7 mouse cellular contexts compared by ENCODE assay signal in genomic region chr7:6913439-6914380, GRCm38 (mm10).
DNase-seq lines count a peak whose midpoint lies in the region; ATAC-seq and TF ChIP-seq lines count a peak whose summit lies in the region.

No protein-coding gene starts in this region.

- DNase-seq in Muller cell, postnatal 12 days (ENCODE audit: inconsistent ontology term): peak; percentile 63
- peak; percentile 73 for DNase-seq in brain, embryonic 14.5 days (ENCODE audit: low read depth)
- peak; percentile 82 for DNase-seq in limb, embryonic 10.5 days (ENCODE audit: low spot score)
- DNase-seq in ovary, postnatal 10 days (ENCODE audit: low spot score): no peak
- DNase-seq in frontal cortex, adult 2 months (ENCODE audit: extremely low spot score in 1 of 2, low spot score in 1 of 2): no peak

- no peaks in the 10 kb centered on the region for H3K36me3 ChIP-seq in heart, embryonic 13.5 days
- H3K36me3 ChIP-seq in limb, embryonic 10.5 days: no peaks in the 10 kb centered on the region
- no peaks in the 10 kb centered on the region for H3K36me3 ChIP-seq in neural tube, embryonic 12.5 days

- peaks cover 62% of the 10 kb centered on the region for H3K4me1 ChIP-seq in heart, embryonic 13.5 days
- peaks cover 73% of the 10 kb centered on the region for H3K4me1 ChIP-seq in limb, embryonic 10.5 days
- H3K4me1 ChIP-seq in neural tube, embryonic 12.5 days: peaks cover 12% of the 10 kb centered on the region; the same call in 1 of the 2 replicates

- peak overlapping the region; percentile 52 for H3K4me3 ChIP-seq in heart, embryonic 13.5 days
- peak overlapping the region; percentile 45 for H3K4me3 ChIP-seq in limb, embryonic 10.5 days
- no peak overlapping the region for H3K4me3 ChIP-seq in neural tube, embryonic 12.5 days

- H3K27me3 ChIP-seq in heart, embryonic 13.5 days (replicated peaks): no peaks in the 10 kb centered on the region
- no peaks in the 10 kb centered on the region for H3K27me3 ChIP-seq in limb, embryonic 10.5 days (ENCODE audit: low read depth, poor library complexity, severe bottlenecking)
- H3K27me3 ChIP-seq in neural tube, embryonic 12.5 days (replicated peaks): no peaks in the 10 kb centered on the region

- no peak for TF ChIP-seq POLR2A in brain, embryonic 14.5 days (IDR thresholded peaks at IDR 0.05; ENCODE audit: borderline replicate concordance, extremely low read depth, insufficient read depth, insufficient read length, poor library complexity, severe bottlenecking)

- peak overlapping the region; percentile 81 for H3K9ac ChIP-seq in heart, embryonic 13.5 days
- peak overlapping the region; percentile 33; the same call in 1 of the 2 replicates for H3K9ac ChIP-seq in neural tube, embryonic 12.5 days

- H3K9me3 ChIP-seq in heart, embryonic 13.5 days: no peaks in the 10 kb centered on the region
- no peaks in the 10 kb centered on the region for H3K9me3 ChIP-seq in limb, embryonic 10.5 days (replicated peaks)
- no peaks in the 10 kb centered on the region for H3K9me3 ChIP-seq in neural tube, embryonic 12.5 days

- peak overlapping the region; percentile 89 for H3K27ac ChIP-seq in heart, embryonic 13.5 days (replicated peaks)
- H3K27ac ChIP-seq in limb, embryonic 10.5 days: peak overlapping the region; percentile 87
- no peak overlapping the region for H3K27ac ChIP-seq in neural tube, embryonic 12.5 days

- TF ChIP-seq CTCF in brain, embryonic 14.5 days (IDR thresholded peaks at IDR 0.05; ENCODE audit: borderline replicate concordance, extremely low read depth, insufficient read depth, insufficient read length): no peak

- H3K4me2 ChIP-seq in heart, embryonic 13.5 days: peak overlapping the region; percentile 72
- peak overlapping the region; percentile 62 for H3K4me2 ChIP-seq in neural tube, embryonic 12.5 days (replicated peaks)

- 9% methylated on average over 30 of the region's 30 CpGs for WGBS in heart, embryonic 13.5 days
- 9% methylated on average over 30 of the region's 30 CpGs for WGBS in limb, embryonic 10.5 days
- 19% methylated on average over 30 of the region's 30 CpGs for WGBS in neural tube, embryonic 12.5 days

- ATAC-seq in heart, embryonic 13.5 days (ENCODE audit: extremely low read depth, insufficient number of reproducible peaks, low FRiP score, low TSS enrichment): peak; percentile 64; the same call in 1 of the 2 replicates
- ATAC-seq in neural tube, embryonic 12.5 days (ENCODE audit: low FRiP score, low read depth): no peak; the same call in 1 of the 2 replicates

Comparison
In these comparisons a context has a peak if more than half of its experiments do, and no peak if none do; other contexts are left out.
1. DNase-seq: peak in Muller cell, postnatal 12 days (single experiment), brain, embryonic 14.5 days (single experiment) and limb, embryonic 10.5 days (single experiment); none in ovary, postnatal 10 days (single experiment) and frontal cortex, adult 2 months (0 of 2).